In the genomic region with DNA sequence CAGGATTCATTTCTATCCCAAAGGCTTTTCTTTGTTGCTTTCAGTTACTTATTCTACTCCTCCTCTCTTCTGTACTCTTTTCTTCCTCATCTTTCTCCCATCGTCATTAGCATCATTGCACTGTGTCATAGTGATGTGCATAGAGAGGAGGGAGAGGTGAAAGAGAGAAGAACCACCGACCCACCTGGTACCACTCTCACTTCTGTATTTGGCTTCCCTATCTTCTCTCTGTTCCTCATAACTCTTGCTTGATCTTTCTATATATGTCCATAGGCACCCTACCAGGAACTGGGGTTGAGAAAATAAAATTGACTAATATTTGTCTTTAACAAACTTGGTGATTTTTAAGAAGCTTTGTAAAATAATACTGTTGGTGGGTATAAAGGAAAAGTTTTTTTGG, we compare ENCODE assay signal across 28 mouse cellular contexts. TPM values are rescaled to one million over a fixed set of nuclear protein-coding genes. Genes with fewer than 3 reads are reported as not detected.
DNase-seq lines count a peak whose midpoint lies in the region; ATAC-seq and TF ChIP-seq lines count a peak whose summit lies in the region.
"Had no signal": no experiment of that assay in that cellular context is flagged by ENCODE, and none has a peak within 500 bp of the region (broad histone marks: within the 10 kb centered on the region; RNA-seq: fewer than 3 reads in every experiment).

No protein-coding gene starts in this region.

- TF ChIP-seq EP300 in CH12.LX (IDR thresholded peaks at IDR 0.05; ENCODE audit: low read length): peak; percentile 98

- in situ Hi-C loops in CH12.LX (cut with MboI; ENCODE audit: low pct_ligation_motif_present, low pct_unique_long_range_greater_than_20kb, low sequenced_read_pairs): no loop called here

- H3K27ac ChIP-seq in neural tube, embryonic 11.5 days (ENCODE audit: low read depth, low read length): no peak overlapping the region
- H3K27ac ChIP-seq in CH12.LX (ENCODE audit: insufficient read depth, low read depth): no peak overlapping the region
- H3K27ac ChIP-seq: embryonic facial prominence, embryonic 12.5 days; embryonic facial prominence, embryonic 15.5 days; gastrocnemius, adult 2 months; heart, embryonic 15.5 days; hindbrain, embryonic 15.5 days had no signal

- no peaks in the 10 kb centered on the region for H3K9me3 ChIP-seq in neural tube, embryonic 11.5 days (ENCODE audit: control insufficient read depth, low read length)
- H3K9me3 ChIP-seq in CH12.LX (replicated peaks; ENCODE audit: low read length): no peaks in the 10 kb centered on the region
- H3K9me3 ChIP-seq: embryonic facial prominence, embryonic 12.5 days; embryonic facial prominence, embryonic 15.5 days; G1E; heart, embryonic 12.5 days; heart, embryonic 15.5 days; hindbrain, embryonic 15.5 days had no signal

- H3K9ac ChIP-seq in neural tube, embryonic 11.5 days (ENCODE audit: low read length): no peak overlapping the region
- no peak overlapping the region for H3K9ac ChIP-seq in CH12.LX (ENCODE audit: insufficient read depth, low read depth)
- H3K9ac ChIP-seq: embryonic facial prominence, embryonic 12.5 days; embryonic facial prominence, embryonic 15.5 days; forebrain, postnatal 0 days; heart, embryonic 12.5 days; heart, embryonic 15.5 days; hindbrain, embryonic 15.5 days had no signal

- no peaks in the 10 kb centered on the region for H3K27me3 ChIP-seq in neural tube, embryonic 11.5 days (ENCODE audit: control insufficient read depth, insufficient read depth, low read length)
- no peaks in the 10 kb centered on the region for H3K27me3 ChIP-seq in CH12.LX (replicated peaks)
- H3K27me3 ChIP-seq: embryonic facial prominence, embryonic 12.5 days; embryonic facial prominence, embryonic 15.5 days; heart, embryonic 12.5 days; heart, embryonic 15.5 days; hindbrain, embryonic 15.5 days; Patski had no signal

- H3K4me1 ChIP-seq in neural tube, embryonic 11.5 days (ENCODE audit: control insufficient read depth, insufficient read depth, low read length): 0 out of 2 replicates have a peak, but pooled peaks cover 3% of the 10 kb centered on the region
- peaks cover 0 to 26% of the 10 kb centered on the region in 2 experiments; a peak in 2 of 4 replicates for H3K4me1 ChIP-seq in CH12.LX (ENCODE audit: control insufficient read depth in 1 of 2, insufficient read depth in 2 of 2)
- H3K4me1 ChIP-seq: embryonic facial prominence, embryonic 12.5 days; embryonic facial prominence, embryonic 15.5 days; heart, embryonic 12.5 days; heart, embryonic 15.5 days had no signal

- H3K79me2 ChIP-seq in CH12.LX (replicated peaks; ENCODE audit: control insufficient read depth, extremely low read depth, insufficient read depth, poor library complexity, severe bottlenecking): no peaks in the 10 kb centered on the region

- no peak for TF ChIP-seq RAD21 in CH12.LX (IDR thresholded peaks at IDR 0.05; ENCODE audit: low read depth, low read length)

- WGBS in neural tube, embryonic 11.5 days: 66% methylated on average over 2 of the region's 2 CpGs

- ATAC-seq in neural tube, embryonic 11.5 days (ENCODE audit: insufficient read depth, low FRiP score, low TSS enrichment): no peak
- peak; percentile 91 for ATAC-seq in neutrophil, adult 5-6 weeks (ENCODE audit: extremely low read depth, insufficient number of reproducible peaks, low FRiP score, poor library complexity, severe bottlenecking)
- ATAC-seq: forebrain, postnatal 0 days; Patski had no signal

- no peak overlapping the region for H3K4me3 ChIP-seq in neural tube, embryonic 11.5 days (ENCODE audit: low read depth, low read length)
- H3K4me3 ChIP-seq in CH12.LX (replicated peaks in 1 of 3; ENCODE audit: low read depth in 2 of 3, low read length in 2 of 3, poor library complexity in 1 of 3): no peak overlapping the region
- H3K4me3 ChIP-seq: embryonic facial prominence, embryonic 12.5 days; embryonic facial prominence, embryonic 15.5 days; gastrocnemius, adult 2 months; heart, embryonic 12.5 days; heart, embryonic 15.5 days; hindbrain, embryonic 15.5 days had no signal

- DNase-seq in neural tube, embryonic 11.5 days (ENCODE audit: low spot score): no peak
- DNase-seq in neural tube, embryonic 10.5 days (ENCODE audit: extremely low spot score, low spot score): no peak
- DNase-seq in A20 (ENCODE audit: low read depth, low spot score) (peak; percentile 79), CH12.LX (ENCODE audit: extremely low read depth) (peak; percentile 70)
- no peak for DNase-seq in right cerebral cortex, adult 18-20 months
- no peak for DNase-seq in retina, embryonic 14.5 days (ENCODE audit: low spot score)
- DNase-seq: adrenal gland, postnatal 10 days; adrenal gland, postnatal 36 days; cerebellum, adult 18-20 months; cerebellum, adult 9-11 months; cerebellum, postnatal 25 days; forebrain, postnatal 0 days; gastrocnemius, adult 2 months; gastrocnemius, postnatal 14 days; heart, adult 18-20 months; heart, postnatal 10 days; heart, postnatal 36 days had no signal

- no peak for TF ChIP-seq POLR2A in CH12.LX (IDR thresholded peaks at IDR 0.05; ENCODE audit: low read depth, low read length)

- H3K4me2 ChIP-seq in neural tube, embryonic 11.5 days (ENCODE audit: low read depth): peak overlapping the region; percentile 14
- H3K4me2 ChIP-seq in CH12.LX (ENCODE audit: insufficient read depth, low read depth, poor library complexity, severe bottlenecking): no peak overlapping the region
- H3K4me2 ChIP-seq: embryonic facial prominence, embryonic 12.5 days; embryonic facial prominence, embryonic 15.5 days; heart, embryonic 12.5 days; heart, embryonic 15.5 days; hindbrain, embryonic 15.5 days had no signal

- dilution Hi-C loops in CH12.LX (cut with MboI; ENCODE audit: extremely low pct_ligation_motif_present, extremely low pct_unique_long_range_greater_than_20kb, low sequenced_read_pairs): no loop called here

- H3K36me3 ChIP-seq in neural tube, embryonic 11.5 days (ENCODE audit: control insufficient read depth, insufficient read depth, low read length): no peaks in the 10 kb centered on the region
- H3K36me3 ChIP-seq in CH12.LX (replicated peaks in 1 of 2; ENCODE audit: control insufficient read depth in 1 of 2, insufficient read depth in 1 of 2, low read length in 1 of 2): no peaks in the 10 kb centered on the region
- H3K36me3 ChIP-seq: embryonic facial prominence, embryonic 12.5 days; embryonic facial prominence, embryonic 15.5 days; G1E; heart, embryonic 12.5 days; heart, embryonic 15.5 days; hindbrain, embryonic 15.5 days had no signal

- no peak for TF ChIP-seq CTCF in CH12.LX (conservative IDR thresholded peaks at IDR 0.05 in 1 of 2, IDR thresholded peaks at IDR 0.05 in 1 of 2; ENCODE audit: low read depth in 2 of 2, low read length in 2 of 2)

TF ChIP-seq in CH12.LX, 34 proteins besides CTCF, POLR2A, EP300 and RAD21:
- TF ChIP-seq SMC3 (IDR thresholded peaks at IDR 0.05; ENCODE audit: low read depth, low read length) (no peak), JUN (IDR thresholded peaks at IDR 0.05; ENCODE audit: insufficient read depth, low read depth, low read length) (no peak), MYC (IDR thresholded peaks at IDR 0.05; ENCODE audit: low read depth, low read length) (peak; percentile 36; the same call in 1 of the 2 replicates), HCFC1 (IDR thresholded peaks at IDR 0.05; ENCODE audit: low read depth, low read length) (no peak), PAX5 (IDR thresholded peaks at IDR 0.05; ENCODE audit: low read length) (no peak), TCF12 (IDR thresholded peaks at IDR 0.05; ENCODE audit: low read depth, low read length) (peak; percentile 78), JUND (conservative IDR thresholded peaks at IDR 0.05; ENCODE audit: low read depth, low read length) (peak; percentile 35; the same call in 1 of the 2 replicates), E2F4 (IDR thresholded peaks at IDR 0.05; ENCODE audit: insufficient replicate concordance, low read depth, low read length) (0 out of 2 replicates have a peak, but pooled peaks have one; percentile 15), ZKSCAN1 (IDR thresholded peaks at IDR 0.05; ENCODE audit: borderline replicate concordance, low read depth, low read length) (no peak), RCOR1 (conservative IDR thresholded peaks at IDR 0.05; ENCODE audit: low read depth, low read length) (0 out of 2 replicates have a peak, but pooled peaks have one; percentile 51), IRF4 (IDR thresholded peaks at IDR 0.05; ENCODE audit: low read depth, low read length) (peak; percentile 96), MXI1 (IDR thresholded peaks at IDR 0.05; ENCODE audit: low read depth, low read length) (no peak), MAX (IDR thresholded peaks at IDR 0.05; ENCODE audit: low read length) (no peak), GABPA (IDR thresholded peaks at IDR 0.05; ENCODE audit: insufficient replicate concordance, low read depth, low read length) (no peak), ELF1 (IDR thresholded peaks at IDR 0.05; ENCODE audit: low read depth, low read length) (no peak), ZMIZ1 (IDR thresholded peaks at IDR 0.05; ENCODE audit: low read depth, low read length) (no peak), MEF2A (IDR thresholded peaks at IDR 0.05; ENCODE audit: borderline replicate concordance, low read depth, low read length) (peak; percentile 36; the same call in 1 of the 2 replicates), ETS1 (conservative IDR thresholded peaks at IDR 0.05; ENCODE audit: low read depth, low read length) (peak; percentile 55), CHD1 (IDR thresholded peaks at IDR 0.05; ENCODE audit: low read depth, low read length) (no peak), BHLHE40 (IDR thresholded peaks at IDR 0.05; ENCODE audit: low read depth, low read length) (peak; percentile 39; the same call in 1 of the 2 replicates), MAFK (IDR thresholded peaks at IDR 0.05; ENCODE audit: insufficient replicate concordance, low read length) (peak; percentile 49; the same call in 1 of the 2 replicates), CHD2 (IDR thresholded peaks at IDR 0.05; ENCODE audit: low read length) (peak; percentile 54; the same call in 1 of the 2 replicates)

RNA-seq across cellular contexts. Expression of a gene that starts 3.5 kb away (rescaled TPM):
- polyA plus RNA-seq in neural tube, embryonic 11.5 days (2014; fragmentation: Nextera tagmentation; extraction: Ambion mirVana): 52.7 and 59.2 TPM in 2 replicates
- total RNA-seq in CH12.LX (2012; rRNA removed) (0.13 and 0.17 TPM in 2 replicates), CH12.LX (2014; rRNA removed) (0.08 and 0.24 TPM in 2 replicates)
- polyA plus RNA-seq in CH12.LX (2012; ENCODE audit: insufficient read length, low read depth): 0.13 TPM in 1 of 2 replicates, not detected in the other
- total RNA-seq in neutrophil, adult 5-6 weeks (2017): 0.61 and 1.0 TPM in 2 replicates
- total RNA-seq: common myeloid progenitor, adult 5-6 weeks; gastrocnemius, adult 2 months; gastrocnemius, postnatal 14 days; gastrocnemius, postnatal 4 days; heart, adult 18-20 months; heart, postnatal 10 days; heart, postnatal 36 days had no signal
- polyA plus RNA-seq: G1E; heart, embryonic 15.5 days; Patski had no signal

RNA-seq across cellular contexts. Expression of a gene that starts 46.2 kb away (rescaled TPM):
- 0.28 and 0.41 TPM in 2 replicates for polyA plus RNA-seq in neural tube, embryonic 11.5 days (2014; fragmentation: Nextera tagmentation; extraction: Ambion mirVana)
- 26.0 and 28.1 TPM in 2 replicates for total RNA-seq in CH12.LX (2012; rRNA removed)
- 55.1 and 68.0 TPM in 2 replicates for total RNA-seq in CH12.LX (2014; rRNA removed)
- 48.5 and 48.9 TPM in 2 replicates for polyA plus RNA-seq in CH12.LX (2012; ENCODE audit: insufficient read length, low read depth)
- total RNA-seq in neutrophil, adult 5-6 weeks (2017): 70.0 and 70.5 TPM in 2 replicates
- total RNA-seq: forebrain, postnatal 0 days had no signal
- polyA plus RNA-seq: forebrain, embryonic 14.5 days; forebrain, postnatal 0 days had no signal

Comparison
In these comparisons a context has a peak if more than half of its experiments do, and no peak if none do; other contexts are left out.
1. DNase-seq: peak in A20 (single experiment) and CH12.LX (single experiment); none in neural tube, embryonic 11.5 days (single experiment), neural tube, embryonic 10.5 days (single experiment), right cerebral cortex, adult 18-20 months (single experiment) and retina, embryonic 14.5 days (single experiment).